Mouse (Mus musculus): Measurements from ENCODE around the gene Tsen2.

DNA sequence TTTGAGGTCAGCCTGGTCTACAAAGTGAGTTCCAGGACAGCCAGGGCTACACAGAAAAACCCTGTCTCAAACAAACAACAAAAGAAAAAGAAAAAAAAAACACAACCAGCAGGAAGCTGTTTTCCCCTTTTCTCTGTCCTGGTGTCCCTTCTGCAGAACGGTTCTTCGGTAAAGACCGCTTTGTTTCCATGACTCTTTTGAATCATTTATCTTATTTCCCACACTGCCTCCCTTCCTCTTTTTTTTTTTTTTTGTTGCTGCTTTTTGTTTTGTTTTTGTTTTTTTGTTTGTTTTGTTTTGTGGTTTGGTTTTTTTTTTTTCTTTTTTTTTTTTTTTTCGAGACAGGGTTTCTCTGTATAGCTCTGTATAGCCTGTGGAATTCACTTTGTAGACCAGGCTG, 48.8 kb downstream of the Tsen2 start:
- no peak for TF ChIP-seq CTCF (IDR thresholded peaks at IDR 0.05; ENCODE audit: insufficient read depth, low read length)
- TF ChIP-seq POLR2A (IDR thresholded peaks at IDR 0.05; ENCODE audit: borderline replicate concordance, extremely low read depth, low read depth, low read length), result no peak

All from lung, adult 2 months (tissue).